Mouse (Mus musculus) adrenal gland, adult 10 weeks (tissue): ENCODE measurements around the gene Nexmif. TPM values are rescaled to one million over a fixed set of nuclear protein-coding genes. Genes with fewer than 3 reads are reported as not detected.

Experiments
- polyA plus RNA-seq: library from polyadenylated mRNA; stranded (reverse); fragments of 350-450 nt; fragmentation: Illumina TruSeq; extraction: RNeasy Lipid Tissue Mini Kit (QIAGEN cat#74804); gene quantifications from one replicate; pipeline ENCODE4 v1.2.3, GENCODE M21; 2014; ENCODE audit warnings: low read depth, low replicate concordance

Gene Nexmif
- polyA plus RNA-seq, result 25.5 TPM

GRCm38 (mm10) chrX:104200736-104201591 lies at the start of gene Nexmif:
Gene Nexmif (minus strand): TSS chrX:104201185.

Other genes with a start within 250 kb of the Nexmif start
- 99.3 TPM for gene Rlim, start 219.9 kb downstream of the Nexmif start, polyA plus RNA-seq
- gene Abcb7, start 212.7 kb upstream of the Nexmif start, polyA plus RNA-seq, result 122 TPM